Mouse (Mus musculus) forebrain, embryonic 12.5 days (tissue): ENCODE results near the gene Il4i1. TPM values are rescaled to one million over a fixed set of nuclear protein-coding genes. Genes with fewer than 3 reads are reported as not detected.

Source experiments
- ATAC-seq: fragments of 200-750 bp; cut with Nextera tagmentation; 2 replicates; pipeline ENCODE4 v1.8.0; 2017; ENCODE audit warnings: moderate TSS enrichment; ENCODE audit not compliant: low FRiP score
- H3K27ac ChIP-seq: fragments of 300-500 bp; sonication (generic); 2 replicates; pipeline ENCODE4 v1.5.1; 2016; ENCODE audit warnings: mild to moderate bottlenecking
- H3K27me3 ChIP-seq: fragments of 300-500 bp; sonication (generic); 2 replicates; pipeline ENCODE4 v1.6.1; 2016; ENCODE audit warnings: mild to moderate bottlenecking
- H3K36me3 ChIP-seq: fragments of 300-500 bp; sonication (generic); replicated peaks from 2 replicates; pipeline ENCODE4 v1.6.1; 2016; ENCODE audit warnings: mild to moderate bottlenecking
- H3K4me1 ChIP-seq: fragments of 300-500 bp; sonication (generic); 2 replicates; pipeline ENCODE4 v1.6.1; 2016
- H3K4me2 ChIP-seq: fragments of 300-500 bp; sonication (generic); 2 replicates; pipeline ENCODE4 v1.6.1; 2016; ENCODE audit warnings: mild to moderate bottlenecking, moderate library complexity
- H3K4me3 ChIP-seq: fragments of 300-500 bp; sonication (generic); replicated peaks from 2 replicates; pipeline ENCODE4 v1.5.1; 2016; ENCODE audit warnings: mild to moderate bottlenecking
- H3K9ac ChIP-seq: fragments of 300-500 bp; sonication (generic); 2 replicates; pipeline ENCODE4 v1.6.1; 2016; ENCODE audit warnings: mild to moderate bottlenecking
- H3K9me3 ChIP-seq: fragments of 300-500 bp; sonication (generic); 2 replicates; pipeline ENCODE4 v1.6.1; 2016
- WGBS: fragments of 180-500 bp; shearing (Covaris S2); methylation state at CpG from one replicate; pipeline ENCODE4 v1.1.7; 2016; 5-methylcytosine and 5-hydroxymethylcytosine counted together
- polyA plus RNA-seq: library from polyadenylated mRNA; unstranded; fragments of >200 nt; fragmentation: Nextera tagmentation; extraction: Ambion mirVana; gene quantifications from 2 replicates; pipeline ENCODE4 v1.2.1, GENCODE M21; 2016

The Il4i1 gene
- polyA plus RNA-seq, 1 experiment from 2014 or later = 2.3 TPM

- no peak for ATAC-seq
- Histone ChIP-seq H3K9ac (no peak overlapping the region), H3K4me1 (peaks cover 59% of the 10 kb centered on the region), H3K9me3 (no peaks in the 10 kb centered on the region), H3K27ac (no peak overlapping the region), H3K27me3 (no peaks in the 10 kb centered on the region), H3K4me3 (no peak overlapping the region), H3K4me2 (no peak overlapping the region), H3K36me3 (peaks cover 12% of the 10 kb centered on the region; the same call in 1 of the 2 replicates)
- WGBS = 88% methylated on average over 7 of the region's 7 CpGs
These were observed 5.7 kb downstream of the Il4i1 start for GRCm38 (mm10) chr7:44821666-44822448.

GRCm38 (mm10) chr7:44823409-44823808, 7.2 kb downstream of the Il4i1 start:
- Histone ChIP-seq H3K4me1 (peaks cover 43% of the 10 kb centered on the region), H3K27ac (no peak overlapping the region), H3K4me3 (no peak overlapping the region), H3K9me3 (no peaks in the 10 kb centered on the region), H3K9ac (no peak overlapping the region), H3K36me3 (peaks cover 23% of the 10 kb centered on the region), H3K27me3 (no peaks in the 10 kb centered on the region), H3K4me2 (no peak overlapping the region)
- WGBS = 34% methylated on average over 7 of the region's 7 CpGs
- no peak for ATAC-seq

GRCm38 (mm10) chr7:44824872-44825271, 8.7 kb downstream of the Il4i1 start:
- Histone ChIP-seq H3K4me3 (no peak overlapping the region), H3K27me3 (no peaks in the 10 kb centered on the region), H3K36me3 (peaks cover 35% of the 10 kb centered on the region), H3K9ac (no peak overlapping the region), H3K4me2 (no peak overlapping the region), H3K27ac (0 out of 2 replicates have a peak overlapping the region, but pooled peaks have one; percentile 31), H3K4me1 (peaks cover 29% of the 10 kb centered on the region), H3K9me3 (no peaks in the 10 kb centered on the region)
- 23% methylated on average over 3 of the region's 3 CpGs for WGBS
- ATAC-seq = peak; percentile 70

- Histone ChIP-seq H3K4me1 (peaks cover 21% of the 10 kb centered on the region), H3K4me2 (no peak overlapping the region), H3K27me3 (no peaks in the 10 kb centered on the region), H3K27ac (no peak overlapping the region), H3K4me3 (no peak overlapping the region), H3K36me3 (peaks cover 53% of the 10 kb centered on the region), H3K9ac (no peak overlapping the region), H3K9me3 (no peaks in the 10 kb centered on the region)
- 90% methylated on average over 3 of the region's 3 CpGs for WGBS
- ATAC-seq = no peak
These were observed 10.6 kb downstream of the Il4i1 start for GRCm38 (mm10) chr7:44826771-44827170.

- Histone ChIP-seq H3K9ac (no peak overlapping the region), H3K27ac (no peak overlapping the region), H3K4me2 (no peak overlapping the region), H3K27me3 (no peaks in the 10 kb centered on the region), H3K9me3 (no peaks in the 10 kb centered on the region), H3K4me1 (peaks cover 11% of the 10 kb centered on the region), H3K4me3 (no peak overlapping the region), H3K36me3 (peaks cover 58% of the 10 kb centered on the region)
- no peak for ATAC-seq
- WGBS = 88% methylated on average over 5 of the region's 5 CpGs
These were observed 12.5 kb downstream of the Il4i1 start for GRCm38 (mm10) chr7:44828706-44829105.

GRCm38 (mm10) chr7:44832763-44833162, 16.6 kb downstream of the Il4i1 start:
- Histone ChIP-seq H3K4me1 (no peaks in the 10 kb centered on the region), H3K4me3 (no peak overlapping the region), H3K4me2 (no peak overlapping the region), H3K9ac (no peak overlapping the region), H3K27me3 (0 out of 2 replicates have a peak, but pooled peaks cover 1% of the 10 kb centered on the region), H3K9me3 (no peaks in the 10 kb centered on the region), H3K36me3 (peaks cover 44% of the 10 kb centered on the region), H3K27ac (no peak overlapping the region)
- WGBS = 80% methylated on average over 4 of the region's 4 CpGs
- ATAC-seq = no peak

- H3K4me1 ChIP-seq = peaks cover 13% of the 10 kb centered on the region
- peaks cover 18% of the 10 kb centered on the region for H3K36me3 ChIP-seq
- no peak overlapping the region for H3K4me2 ChIP-seq
- H3K4me3 ChIP-seq = no peak overlapping the region
- no peak overlapping the region for H3K27ac ChIP-seq
- no peak for ATAC-seq
- H3K27me3 ChIP-seq = peaks cover 28% of the 10 kb centered on the region
- no peaks in the 10 kb centered on the region for H3K9me3 ChIP-seq
- no peak overlapping the region for H3K9ac ChIP-seq
- WGBS = 88% methylated on average over 1 of the region's 1 CpGs
These were observed 19.3 kb downstream of the Il4i1 start for GRCm38 (mm10) chr7:44835373-44836015.

GRCm38 (mm10) chr7:44836016-44836404, 19.8 kb downstream of the Il4i1 start:
- Histone ChIP-seq H3K4me2 (no peak overlapping the region), H3K36me3 (peaks cover 16% of the 10 kb centered on the region), H3K4me1 (peaks cover 13% of the 10 kb centered on the region), H3K27ac (no peak overlapping the region), H3K9me3 (no peaks in the 10 kb centered on the region), H3K27me3 (peaks cover 34% of the 10 kb centered on the region), H3K9ac (no peak overlapping the region), H3K4me3 (no peak overlapping the region)
- WGBS = 53% methylated on average over 3 of the region's 3 CpGs
- ATAC-seq = no peak

- 87% methylated on average over 9 of the region's 9 CpGs for WGBS
- peaks cover 39% of the 10 kb centered on the region for H3K27me3 ChIP-seq
- H3K4me2 ChIP-seq = no peak overlapping the region
- H3K9me3 ChIP-seq = no peaks in the 10 kb centered on the region
- H3K27ac ChIP-seq = no peak overlapping the region
- H3K9ac ChIP-seq = no peak overlapping the region
- H3K36me3 ChIP-seq = peaks cover 16% of the 10 kb centered on the region
- no peak overlapping the region for H3K4me3 ChIP-seq
- H3K4me1 ChIP-seq = peaks cover 13% of the 10 kb centered on the region
- no peak for ATAC-seq
These were observed 20.4 kb downstream of the Il4i1 start for GRCm38 (mm10) chr7:44836423-44837053.

- Histone ChIP-seq H3K9ac (no peak overlapping the region), H3K9me3 (no peaks in the 10 kb centered on the region), H3K4me3 (no peak overlapping the region), H3K27me3 (peaks cover 48% of the 10 kb centered on the region), H3K27ac (no peak overlapping the region), H3K4me1 (peaks cover 13% of the 10 kb centered on the region), H3K4me2 (no peak overlapping the region), H3K36me3 (peaks cover 24% of the 10 kb centered on the region)
- ATAC-seq = no peak
- 91% methylated on average over 6 of the region's 6 CpGs for WGBS
These were observed 21.9 kb downstream of the Il4i1 start for GRCm38 (mm10) chr7:44838073-44838472.

- Histone ChIP-seq H3K36me3 (peaks cover 34% of the 10 kb centered on the region), H3K4me2 (peak overlapping the region; percentile 52), H3K27me3 (peaks cover 48% of the 10 kb centered on the region), H3K9me3 (no peaks in the 10 kb centered on the region), H3K4me3 (peak overlapping the region; percentile 27), H3K9ac (peak overlapping the region; percentile 51; the same call in 1 of the 2 replicates), H3K27ac (no peak overlapping the region), H3K4me1 (peaks cover 13% of the 10 kb centered on the region)
- WGBS = 23% methylated on average over 11 of the region's 11 CpGs
- ATAC-seq = 0 out of 2 replicates have a peak, but pooled peaks have one; percentile 5
These were observed 22.9 kb downstream of the Il4i1 start for GRCm38 (mm10) chr7:44839171-44839490.

- peaks cover 13% of the 10 kb centered on the region for H3K4me1 ChIP-seq
- peak; percentile 66 for ATAC-seq
- 1% methylated on average over 58 of the region's 58 CpGs for WGBS
- peak overlapping the region; percentile 51 for H3K9ac ChIP-seq
- peaks cover 48% of the 10 kb centered on the region for H3K27me3 ChIP-seq
- H3K27ac ChIP-seq = no peak overlapping the region
- H3K4me3 ChIP-seq = peak overlapping the region; percentile 27
- H3K36me3 ChIP-seq = peaks cover 39% of the 10 kb centered on the region
- no peaks in the 10 kb centered on the region for H3K9me3 ChIP-seq
- H3K4me2 ChIP-seq = peak overlapping the region; percentile 52
These were observed 23.5 kb downstream of the Il4i1 start for GRCm38 (mm10) chr7:44839491-44840191.
